Mouse (Mus musculus) gastrocnemius, adult 8-10 months (tissue): ENCODE results near the gene Pm20d2. TPM values are rescaled to one million over a fixed set of nuclear protein-coding genes. Genes with fewer than 3 reads are reported as not detected.

Experiments
- DNase-seq, 2 experiments: peaks; one replicate each; pipeline ENCODE4 v3.0.0; 2022; ENCODE audit warnings: low spot score in 2 of 2
- total RNA-seq, 4 experiments: library from RNA; stranded (reverse); gene quantifications; 2 replicates each; pipeline ENCODE4 v1.2.4; 2022

The Pm20d2 gene
- 10 to 100 TPM; 31.5 to 42.9 (median 34.1) TPM for total RNA-seq

DNA sequence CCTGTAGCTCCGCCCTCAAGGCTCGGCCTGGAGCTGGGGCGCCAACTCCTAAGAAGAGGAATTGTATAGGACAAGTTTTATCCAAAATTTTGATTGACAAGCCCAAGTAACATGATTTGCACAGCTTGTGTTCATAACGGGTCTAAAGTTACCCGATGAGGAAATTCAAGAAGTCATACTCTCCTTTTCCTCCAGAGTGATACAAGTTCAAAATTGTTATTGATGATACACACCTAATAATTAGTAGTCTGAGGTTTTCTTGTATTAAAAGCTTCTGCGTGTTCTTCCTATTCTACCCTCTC lies at the start of gene Pm20d2:
Gene Pm20d2 (minus strand): TSS at position 3 of the 302 bp plus-strand sequence.
- no peak for DNase-seq

DNA sequence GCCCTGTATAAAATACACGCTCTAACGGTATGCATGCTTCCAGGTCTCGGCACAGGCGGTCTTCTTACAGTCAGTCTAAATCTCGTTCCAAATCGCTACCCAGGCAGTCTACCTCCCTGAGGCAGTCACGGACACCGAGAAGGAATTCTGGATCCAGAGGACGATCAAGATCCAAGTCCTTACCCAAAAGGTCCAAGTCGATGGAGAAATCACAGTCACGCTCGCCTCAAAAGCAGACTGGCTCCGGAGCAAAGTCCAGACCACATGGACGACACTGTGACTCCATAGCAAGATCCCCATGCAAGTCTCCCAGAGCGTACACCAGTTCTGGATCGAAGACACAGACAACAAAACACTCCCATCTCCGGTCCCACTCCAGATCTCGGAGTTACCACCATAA lies 41.3 kb upstream of the Pm20d2 start:
- DNase-seq, result no peak

DNA sequence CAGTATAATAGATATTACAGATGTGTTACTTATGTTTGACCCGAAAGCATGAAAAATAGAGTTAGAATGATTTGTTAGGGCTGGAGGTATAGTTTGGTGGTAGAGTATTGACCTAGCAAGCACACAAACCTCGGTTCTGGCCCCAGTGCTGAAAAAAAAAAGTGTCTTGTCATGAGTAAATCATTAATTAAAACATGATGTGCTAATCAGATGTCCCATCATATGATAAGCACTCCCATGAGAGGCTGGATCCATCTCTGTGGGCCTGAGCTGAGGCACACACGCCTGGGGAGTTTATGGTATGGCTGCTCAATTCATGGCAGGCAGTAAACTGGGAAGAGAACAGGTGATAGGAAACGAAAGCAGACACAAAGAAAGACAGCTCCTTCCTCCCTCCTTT lies 40.1 kb upstream of the Pm20d2 start:
- DNase-seq, result no peak

GRCm38 (mm10) chr4:33227164-33227563 lies 37.6 kb upstream of the Pm20d2 start:
- no peak for DNase-seq

GRCm38 (mm10) chr4:33224003-33224675 lies 34.6 kb upstream of the Pm20d2 start:
- no peak for DNase-seq

GRCm38 (mm10) chr4:33221847-33222246 lies 32.3 kb upstream of the Pm20d2 start:
- no peak for DNase-seq

DNA sequence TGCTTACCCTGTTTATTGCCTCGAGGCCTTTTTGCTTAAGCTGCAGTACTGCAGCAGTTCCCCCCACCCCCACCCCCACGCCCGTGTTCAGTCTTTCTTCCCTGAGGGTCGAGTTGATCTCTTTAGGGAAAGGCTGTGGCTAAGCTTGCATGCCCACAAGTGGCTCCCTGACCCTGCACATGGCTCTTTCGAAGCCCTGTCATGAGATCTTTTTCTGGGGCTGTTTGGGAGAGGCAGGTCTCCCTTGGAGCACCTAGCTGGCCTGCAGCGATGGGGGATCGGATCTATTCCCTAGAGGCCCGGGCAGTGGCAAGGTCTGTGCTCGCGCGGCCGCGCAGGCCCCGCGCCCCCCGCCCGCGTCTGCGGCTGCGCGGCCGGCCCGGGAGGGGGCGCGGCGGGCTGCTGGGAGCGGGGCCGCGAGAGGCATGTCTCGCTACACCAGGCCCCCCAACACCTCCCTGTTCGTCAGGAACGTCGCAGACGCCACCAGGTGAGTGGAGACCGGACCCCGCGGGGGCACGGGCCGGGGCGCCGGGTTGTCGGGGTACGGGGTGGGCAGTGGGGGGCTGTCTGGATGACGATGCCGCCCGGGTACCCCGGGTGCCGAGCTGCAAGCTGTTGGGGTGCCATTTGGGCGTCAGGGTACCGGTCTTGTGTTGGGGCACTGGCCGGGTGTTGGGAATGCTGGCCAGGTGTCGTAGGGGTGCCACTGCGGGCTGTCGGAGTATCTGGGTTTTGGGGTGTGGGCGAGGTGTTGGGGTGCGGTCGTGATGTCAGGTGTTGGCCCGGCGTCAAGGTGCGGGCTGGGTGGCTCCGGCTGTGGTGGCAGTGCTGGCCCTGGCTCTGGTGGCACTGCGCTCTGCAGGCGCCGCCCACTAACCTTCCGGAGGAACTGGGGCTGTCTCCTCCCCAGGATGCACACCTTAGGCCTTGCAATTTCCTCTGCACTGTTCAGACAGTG lies 19.6 kb upstream of the Pm20d2 start, which contains the start of gene Srsf12:
Gene Srsf12 (plus strand): TSS at position 111 of the 961 bp plus-strand sequence.
- no peak for DNase-seq

DNA sequence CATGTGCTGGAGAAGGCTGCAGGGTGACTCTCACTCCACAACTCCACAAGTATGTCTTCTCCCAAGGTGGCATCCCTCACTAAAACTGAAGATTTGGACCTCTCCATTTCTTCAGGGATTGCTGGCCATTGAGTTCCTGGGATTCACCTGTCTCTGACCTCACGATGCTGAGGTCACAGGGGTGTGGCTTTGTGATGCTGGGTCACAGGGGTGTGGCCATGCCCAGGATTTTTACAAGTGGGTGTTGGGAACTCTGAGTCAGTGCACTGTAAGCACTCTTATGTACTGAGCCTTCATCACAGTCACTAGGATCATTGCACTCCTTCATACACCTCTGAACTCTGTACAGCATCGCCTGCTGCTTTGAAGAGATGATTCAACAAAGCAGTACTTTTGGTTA lies 18.0 kb upstream of the Pm20d2 start:
- DNase-seq, result no peak

GRCm38 (mm10) chr4:33204682-33205081 lies 15.1 kb upstream of the Pm20d2 start:
- peak in 1 of 2 experiments; percentile 17 for DNase-seq

DNA sequence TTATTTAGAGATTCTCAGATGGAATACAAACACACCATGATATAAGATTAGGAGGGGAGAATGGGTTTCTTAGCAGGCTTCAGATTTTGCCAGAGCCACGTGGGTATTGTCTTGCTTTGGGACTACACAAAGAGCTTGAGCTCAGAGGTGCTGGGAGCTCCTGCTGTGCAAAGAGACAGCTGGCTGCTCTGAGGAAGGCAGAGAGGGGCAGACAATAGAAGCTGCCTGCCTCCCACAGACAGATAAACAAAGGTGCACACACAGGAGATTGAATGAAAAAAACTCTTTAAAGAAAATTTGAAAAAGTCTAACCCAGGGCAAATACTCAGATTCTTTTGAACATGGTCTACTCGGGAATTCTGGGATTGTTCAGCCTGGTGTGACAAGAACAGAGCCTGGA lies 8.6 kb upstream of the Pm20d2 start:
- no peak for DNase-seq

- DNase-seq, result peak; percentile 89 to 92
These were observed 479 bp downstream of the Pm20d2 start for GRCm38 (mm10) chr4:33188781-33189734.

GRCm38 (mm10) chr4:33188164-33188563 lies 1.4 kb downstream of the Pm20d2 start:
- DNase-seq, result peak in 1 of 2 experiments; percentile 13

DNA sequence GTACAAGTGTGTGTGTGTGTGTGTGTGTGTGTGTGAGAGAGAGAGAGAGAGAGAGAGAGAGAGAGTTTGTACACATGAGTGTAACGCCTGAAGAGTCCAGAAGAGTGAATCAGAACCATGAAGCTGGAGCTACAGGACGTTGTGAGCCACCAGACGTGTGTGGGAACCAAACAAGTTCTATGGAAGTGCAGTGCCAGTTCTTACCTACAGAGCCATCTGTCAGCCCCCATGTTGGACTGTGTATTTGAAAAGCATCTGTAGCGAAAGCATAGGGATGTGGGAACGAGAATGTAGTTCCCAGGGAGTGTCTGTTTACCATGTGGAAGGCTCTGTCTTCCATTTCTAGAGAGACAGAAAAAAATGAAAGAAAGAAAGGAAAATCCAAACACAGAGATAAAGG lies 6.1 kb downstream of the Pm20d2 start:
- DNase-seq, result no peak

- DNase-seq, result no peak
These were observed 37.2 kb downstream of the Pm20d2 start for GRCm38 (mm10) chr4:33152087-33153038.

DNA sequence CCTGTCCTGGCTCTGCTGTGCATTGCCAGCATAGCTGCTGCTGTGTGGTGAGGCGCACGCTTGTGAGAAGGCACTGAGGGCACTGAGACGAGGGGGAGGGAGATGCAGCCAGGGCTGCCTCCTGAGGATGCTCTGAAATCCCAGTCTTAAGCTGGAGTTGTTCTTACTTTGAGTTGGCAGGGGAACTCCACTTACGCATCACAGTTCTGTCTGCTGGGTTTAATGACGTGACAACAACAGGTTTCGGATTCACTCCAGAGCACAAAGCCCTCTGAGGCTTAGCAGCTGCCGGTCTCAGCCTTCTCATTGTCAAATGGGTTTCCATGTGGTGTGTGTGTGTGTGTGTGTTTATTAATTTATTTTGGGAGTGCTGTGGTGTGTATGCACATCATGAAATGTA lies 40.4 kb downstream of the Pm20d2 start:
- DNase-seq, result no peak

GRCm38 (mm10) chr4:33147825-33148224 lies 41.7 kb downstream of the Pm20d2 start:
- peak; percentile 22 to 31 for DNase-seq

- DNase-seq, result no peak
These were observed 42.8 kb downstream of the Pm20d2 start for GRCm38 (mm10) chr4:33146679-33147291.

GRCm38 (mm10) chr4:33132221-33132620 lies 57.3 kb downstream of the Pm20d2 start, which contains the start of gene Gabrr1:
TSS of gene Gabrr1 (plus strand) at chr4:33132521.
- DNase-seq, result no peak

GRCm38 (mm10) chr4:33125409-33126084 lies 64.0 kb downstream of the Pm20d2 start:
- DNase-seq, result peak in 1 of 2 experiments; percentile 13
